Mouse (Mus musculus) liver, postnatal 0 days (tissue): ENCODE data around the gene Pla2g4b. TPM values are rescaled to one million over a fixed set of nuclear protein-coding genes. Genes with fewer than 3 reads are reported as not detected.

Experiments
- ATAC-seq: fragments of 200-750 bp; cut with Nextera tagmentation; 2 replicates; pipeline ENCODE4 v1.8.0; 2017; ENCODE audit warnings: mild to moderate bottlenecking, moderate library complexity
- DNase-seq: peaks from one replicate; pipeline ENCODE4 v3.0.0-alpha.2; 2016
- H3K27ac ChIP-seq: fragments of 300-500 bp; sonication (generic); 2 replicates; pipeline ENCODE4 v1.5.1; 2014; ENCODE audit warnings: antibody characterized with exemption, moderate library complexity, mild to moderate bottlenecking, low read depth
- H3K27me3 ChIP-seq: fragments of 300-500 bp; sonication (generic); 2 replicates; pipeline ENCODE4 v1.6.1; 2014; ENCODE audit warnings: low read length, control low read depth, mixed read lengths; ENCODE audit not compliant: insufficient read depth
- H3K36me3 ChIP-seq: fragments of 300-500 bp; sonication (generic); replicated peaks from 2 replicates; pipeline ENCODE4 v1.6.1; 2014; ENCODE audit warnings: mild to moderate bottlenecking, control low read depth, low read length, moderate library complexity, mixed read lengths; ENCODE audit not compliant: insufficient read depth
- H3K4me1 ChIP-seq: fragments of 300-500 bp; sonication (generic); 2 replicates; pipeline ENCODE4 v1.6.1; 2014; ENCODE audit warnings: antibody characterized with exemption, mild to moderate bottlenecking, control low read depth; ENCODE audit not compliant: insufficient read depth
- H3K4me2 ChIP-seq: fragments of 300-500 bp; sonication (generic); 2 replicates; pipeline ENCODE4 v1.6.1; 2014; ENCODE audit warnings: low read depth, mild to moderate bottlenecking, low read length, moderate library complexity, mixed read lengths
- H3K4me3 ChIP-seq: fragments of 300-500 bp; sonication (generic); 2 replicates; pipeline ENCODE4 v1.5.1; 2014; ENCODE audit warnings: low read depth, low read length
- H3K9ac ChIP-seq: fragments of 300-500 bp; sonication (generic); replicated peaks from 2 replicates; pipeline ENCODE4 v1.6.1; 2014; ENCODE audit warnings: mild to moderate bottlenecking, moderate library complexity
- H3K9me3 ChIP-seq: fragments of 300-500 bp; sonication (generic); 2 replicates; pipeline ENCODE4 v1.6.1; 2016; ENCODE audit warnings: mild to moderate bottlenecking, control low read depth, low read length, mixed read lengths
- CTCF ChIP-seq: sonication (generic); IDR thresholded peaks from 2 replicates; pipeline ENCODE4 v1.5.1; 2016; ENCODE audit warnings: antibody characterized with exemption, low read depth
- EP300 ChIP-seq: IDR thresholded peaks from 2 replicates; pipeline ENCODE4 v1.6.1; 2016; ENCODE audit warnings: antibody characterized with exemption, low read depth, mild to moderate bottlenecking
- WGBS: fragments of 180-500 bp; shearing (Covaris S2); extraction: QIAGEN DNeasy Blood & Tissue Kit; methylation state at CpG from one replicate; pipeline ENCODE4 v1.1.7; 2014; ENCODE audit not compliant: insufficient replicate concordance; 5-methylcytosine and 5-hydroxymethylcytosine counted together
- polyA plus RNA-seq: library from polyadenylated mRNA; unstranded; fragments of >200 nt; fragmentation: Nextera tagmentation; extraction: Ambion mirVana; gene quantifications from 2 replicates; pipeline ENCODE4 v1.2.1, GENCODE M21; 2015

The Pla2g4b gene
- polyA plus RNA-seq, 1 experiment from 2014 or later, result 0.12 TPM

GRCm38 (mm10) chr2:120062248-120062647, 29.0 kb downstream of the Pla2g4b start:
- WGBS, result 82% methylated on average over 8 of the region's 8 CpGs

GRCm38 (mm10) chr2:120064639-120065038, 31.4 kb downstream of the Pla2g4b start:
- H3K4me3 ChIP-seq, result no peak overlapping the region
- peak; percentile 36; the same call in 1 of the 2 replicates for TF ChIP-seq CTCF
- TF ChIP-seq EP300, result no peak
- H3K4me1 ChIP-seq, result no peaks in the 10 kb centered on the region
- DNase-seq (no peak), ATAC-seq (no peak)
- no peaks in the 10 kb centered on the region for H3K36me3 ChIP-seq
- H3K9me3 ChIP-seq, result no peaks in the 10 kb centered on the region
- no peak overlapping the region for H3K27ac ChIP-seq
- no peaks in the 10 kb centered on the region for H3K27me3 ChIP-seq
- H3K9ac ChIP-seq, result no peak overlapping the region
- 68% methylated on average over 6 of the region's 6 CpGs for WGBS
- no peak overlapping the region for H3K4me2 ChIP-seq

More at GRCm38 (mm10) chr2:120062248-120062647, 29.0 kb downstream of the Pla2g4b start:
- Histone ChIP-seq H3K36me3 (no peaks in the 10 kb centered on the region), H3K9ac (no peak overlapping the region), H3K27ac (no peak overlapping the region), H3K4me1 (no peaks in the 10 kb centered on the region), H3K4me3 (no peak overlapping the region), H3K27me3 (no peaks in the 10 kb centered on the region), H3K4me2 (no peak overlapping the region), H3K9me3 (no peaks in the 10 kb centered on the region)
- ATAC-seq (no peak), DNase-seq (no peak)
- TF ChIP-seq CTCF (no peak), EP300 (no peak)

GRCm38 (mm10) chr2:120065243-120065642, 32.0 kb downstream of the Pla2g4b start:
- 82% methylated on average over 10 of the region's 10 CpGs for WGBS
- no peak for DNase-seq

GRCm38 (mm10) chr2:120066224-120066623, 33.0 kb downstream of the Pla2g4b start:
- TF ChIP-seq EP300 (no peak), CTCF (no peak)
- no peaks in the 10 kb centered on the region for H3K36me3 ChIP-seq
- 75% methylated on average over 3 of the region's 3 CpGs for WGBS
- no peak overlapping the region for H3K9ac ChIP-seq
- H3K9me3 ChIP-seq, result no peaks in the 10 kb centered on the region
- DNase-seq (no peak), ATAC-seq (no peak)
- no peak overlapping the region for H3K27ac ChIP-seq
- no peak overlapping the region for H3K4me3 ChIP-seq
- H3K4me2 ChIP-seq, result no peak overlapping the region
- H3K27me3 ChIP-seq, result no peaks in the 10 kb centered on the region
- H3K4me1 ChIP-seq, result no peaks in the 10 kb centered on the region

More at GRCm38 (mm10) chr2:120065243-120065642, 32.0 kb downstream of the Pla2g4b start:
- Histone ChIP-seq H3K9me3 (no peaks in the 10 kb centered on the region), H3K4me3 (no peak overlapping the region), H3K9ac (no peak overlapping the region), H3K27ac (no peak overlapping the region), H3K36me3 (no peaks in the 10 kb centered on the region), H3K4me1 (no peaks in the 10 kb centered on the region), H3K27me3 (no peaks in the 10 kb centered on the region), H3K4me2 (no peak overlapping the region)
- TF ChIP-seq EP300, result no peak
- TF ChIP-seq CTCF, result no peak
- ATAC-seq, result no peak

- TF ChIP-seq CTCF (peak; percentile 77), EP300 (no peak)
- DNase-seq (peak; percentile 32), ATAC-seq (0 out of 2 replicates have a peak, but pooled peaks have one; percentile 15)
- Histone ChIP-seq H3K36me3 (no peaks in the 10 kb centered on the region), H3K9ac (no peak overlapping the region), H3K9me3 (no peaks in the 10 kb centered on the region), H3K27me3 (no peaks in the 10 kb centered on the region), H3K4me1 (no peaks in the 10 kb centered on the region), H3K4me2 (no peak overlapping the region), H3K4me3 (no peak overlapping the region), H3K27ac (no peak overlapping the region)
- WGBS, result 51% methylated on average over 15 of the region's 16 CpGs
Measured at GRCm38 (mm10) chr2:120068555-120069465, 35.6 kb downstream of the Pla2g4b start.

GRCm38 (mm10) chr2:120069466-120069990, 36.3 kb downstream of the Pla2g4b start:
- Histone ChIP-seq H3K4me3 (no peak overlapping the region), H3K9ac (no peak overlapping the region), H3K27ac (no peak overlapping the region), H3K4me2 (no peak overlapping the region), H3K9me3 (no peaks in the 10 kb centered on the region), H3K36me3 (no peaks in the 10 kb centered on the region), H3K27me3 (no peaks in the 10 kb centered on the region), H3K4me1 (no peaks in the 10 kb centered on the region)
- DNase-seq (no peak), ATAC-seq (no peak)
- no peak for TF ChIP-seq EP300
- WGBS, result 58% methylated on average over 8 of the region's 8 CpGs
